Mouse (Mus musculus): ENCODE measurements around the gene Cryab. TPM values are rescaled to one million over a fixed set of nuclear protein-coding genes. Genes with fewer than 3 reads are reported as not detected.

Gene Cryab
- total RNA-seq, 1 experiment, result 57.4 TPM

- no peaks in the 10 kb centered on the region for H3K9me3 ChIP-seq (ENCODE audit: control insufficient read depth, insufficient read depth, low read depth, low read length)
- TF ChIP-seq ZNF384 (IDR thresholded peaks at IDR 0.05; ENCODE audit: low read depth, low read length) (no peak), HCFC1 (IDR thresholded peaks at IDR 0.05; ENCODE audit: borderline replicate concordance, insufficient read depth, low read length) (no peak), MAFK (IDR thresholded peaks at IDR 0.05; ENCODE audit: insufficient read depth, low read depth, low read length) (no peak), ZC3H11A (IDR thresholded peaks at IDR 0.05; ENCODE audit: borderline replicate concordance, low read depth, low read length) (no peak), CHD2 (IDR thresholded peaks at IDR 0.05; ENCODE audit: low read depth, low read length) (no peak)
- H3K4me3 ChIP-seq (ENCODE audit: insufficient read depth in 1 of 2, low read depth in 1 of 2, low read length in 2 of 2, poor library complexity in 1 of 2, severe bottlenecking in 1 of 2), result no peak overlapping the region
- peaks cover 8% of the 10 kb centered on the region for H3K36me3 ChIP-seq (ENCODE audit: control insufficient read depth, insufficient read depth, low read length, poor library complexity, severe bottlenecking)
- no peaks in the 10 kb centered on the region for H3K4me1 ChIP-seq (ENCODE audit: control insufficient read depth in 2 of 2, insufficient read depth in 2 of 2, low read length in 2 of 2, poor library complexity in 1 of 2)
- H3K9ac ChIP-seq (ENCODE audit: insufficient read depth, low read depth, low read length, poor library complexity, severe bottlenecking), result no peak overlapping the region
- in situ Hi-C loops (cut with MboI; ENCODE audit: low sequenced_read_pairs in 2 of 2, unreplicated experiment in 2 of 2), result no loop called here
- no peak overlapping the region for H3K27ac ChIP-seq (ENCODE audit: insufficient read depth, low read depth, low read length, poor library complexity, severe bottlenecking)
- no peak for DNase-seq (ENCODE audit: low read depth, low spot score)
These were observed 44.1 kb downstream of the Cryab start for GRCm38 (mm10) chr9:50795266-50795665.

GRCm38 (mm10) chr9:50796776-50797175 lies 45.7 kb downstream of the Cryab start:
- Histone ChIP-seq H3K36me3 (ENCODE audit: control insufficient read depth, insufficient read depth, low read length, poor library complexity, severe bottlenecking) (peaks cover 8% of the 10 kb centered on the region), H3K9me3 (ENCODE audit: control insufficient read depth, insufficient read depth, low read depth, low read length) (no peaks in the 10 kb centered on the region), H3K27ac (ENCODE audit: insufficient read depth, low read depth, low read length, poor library complexity, severe bottlenecking) (no peak overlapping the region), H3K4me1 (ENCODE audit: control insufficient read depth in 2 of 2, insufficient read depth in 2 of 2, low read length in 2 of 2, poor library complexity in 1 of 2) (no peaks in the 10 kb centered on the region), H3K4me3 (ENCODE audit: insufficient read depth in 1 of 2, low read depth in 1 of 2, low read length in 2 of 2, poor library complexity in 1 of 2, severe bottlenecking in 1 of 2) (no peak overlapping the region), H3K9ac (ENCODE audit: insufficient read depth, low read depth, low read length, poor library complexity, severe bottlenecking) (no peak overlapping the region)
- no peak for TF ChIP-seq CHD2 (IDR thresholded peaks at IDR 0.05; ENCODE audit: low read depth, low read length)
- TF ChIP-seq HCFC1 (IDR thresholded peaks at IDR 0.05; ENCODE audit: borderline replicate concordance, insufficient read depth, low read length), result no peak
- DNase-seq (ENCODE audit: low read depth, low spot score), result no peak
- in situ Hi-C loops (cut with MboI; ENCODE audit: low sequenced_read_pairs in 2 of 2, unreplicated experiment in 2 of 2), result no loop called here

GRCm38 (mm10) chr9:50797641-50798040 lies 46.5 kb downstream of the Cryab start:
- no peak overlapping the region for H3K4me3 ChIP-seq (ENCODE audit: insufficient read depth in 1 of 2, low read depth in 1 of 2, low read length in 2 of 2, poor library complexity in 1 of 2, severe bottlenecking in 1 of 2)
- peaks cover 8% of the 10 kb centered on the region; the same call in 1 of the 2 replicates for H3K36me3 ChIP-seq (ENCODE audit: control insufficient read depth, insufficient read depth, low read length, poor library complexity, severe bottlenecking)
- DNase-seq (ENCODE audit: low read depth, low spot score), result no peak
- no peak for TF ChIP-seq HCFC1 (IDR thresholded peaks at IDR 0.05; ENCODE audit: borderline replicate concordance, insufficient read depth, low read length)
- TF ChIP-seq CHD2 (IDR thresholded peaks at IDR 0.05; ENCODE audit: low read depth, low read length), result no peak
- no peak for TF ChIP-seq ZNF384 (IDR thresholded peaks at IDR 0.05; ENCODE audit: low read depth, low read length)
- no peak for TF ChIP-seq ZC3H11A (IDR thresholded peaks at IDR 0.05; ENCODE audit: borderline replicate concordance, low read depth, low read length)
- no peak for TF ChIP-seq MAFK (IDR thresholded peaks at IDR 0.05; ENCODE audit: insufficient read depth, low read depth, low read length)
- no peak overlapping the region for H3K9ac ChIP-seq (ENCODE audit: insufficient read depth, low read depth, low read length, poor library complexity, severe bottlenecking)
- H3K27ac ChIP-seq (ENCODE audit: insufficient read depth, low read depth, low read length, poor library complexity, severe bottlenecking), result no peak overlapping the region
- in situ Hi-C loops (cut with MboI; ENCODE audit: low sequenced_read_pairs in 2 of 2, unreplicated experiment in 2 of 2), result no loop called here
- H3K9me3 ChIP-seq (ENCODE audit: control insufficient read depth, insufficient read depth, low read depth, low read length), result no peaks in the 10 kb centered on the region
- H3K4me1 ChIP-seq (ENCODE audit: control insufficient read depth in 2 of 2, insufficient read depth in 2 of 2, low read length in 2 of 2, poor library complexity in 1 of 2), result no peaks in the 10 kb centered on the region

GRCm38 (mm10) chr9:50798368-50798767 lies 47.2 kb downstream of the Cryab start:
- Histone ChIP-seq H3K9ac (ENCODE audit: insufficient read depth, low read depth, low read length, poor library complexity, severe bottlenecking) (no peak overlapping the region), H3K4me1 (ENCODE audit: control insufficient read depth in 2 of 2, insufficient read depth in 2 of 2, low read length in 2 of 2, poor library complexity in 1 of 2) (no peaks in the 10 kb centered on the region), H3K4me3 (ENCODE audit: insufficient read depth in 1 of 2, low read depth in 1 of 2, low read length in 2 of 2, poor library complexity in 1 of 2, severe bottlenecking in 1 of 2) (no peak overlapping the region), H3K36me3 (ENCODE audit: control insufficient read depth, insufficient read depth, low read length, poor library complexity, severe bottlenecking) (peaks cover 11% of the 10 kb centered on the region), H3K27ac (ENCODE audit: insufficient read depth, low read depth, low read length, poor library complexity, severe bottlenecking) (no peak overlapping the region), H3K9me3 (ENCODE audit: control insufficient read depth, insufficient read depth, low read depth, low read length) (no peaks in the 10 kb centered on the region)
- DNase-seq (ENCODE audit: low read depth, low spot score), result no peak
- no peak for TF ChIP-seq ZNF384 (IDR thresholded peaks at IDR 0.05; ENCODE audit: low read depth, low read length)
- no peak for TF ChIP-seq MAFK (IDR thresholded peaks at IDR 0.05; ENCODE audit: insufficient read depth, low read depth, low read length)
- TF ChIP-seq ZC3H11A (IDR thresholded peaks at IDR 0.05; ENCODE audit: borderline replicate concordance, low read depth, low read length), result no peak
- TF ChIP-seq HCFC1 (IDR thresholded peaks at IDR 0.05; ENCODE audit: borderline replicate concordance, insufficient read depth, low read length), result no peak
- no peak for TF ChIP-seq CHD2 (IDR thresholded peaks at IDR 0.05; ENCODE audit: low read depth, low read length)
- in situ Hi-C loops (cut with MboI; ENCODE audit: low sequenced_read_pairs in 2 of 2, unreplicated experiment in 2 of 2), result no loop called here

GRCm38 (mm10) chr9:50800985-50801384 lies 49.9 kb downstream of the Cryab start:
- Histone ChIP-seq H3K9me3 (ENCODE audit: control insufficient read depth, insufficient read depth, low read depth, low read length) (no peaks in the 10 kb centered on the region), H3K27ac (ENCODE audit: insufficient read depth, low read depth, low read length, poor library complexity, severe bottlenecking) (no peak overlapping the region), H3K36me3 (ENCODE audit: control insufficient read depth, insufficient read depth, low read length, poor library complexity, severe bottlenecking) (peaks cover 18% of the 10 kb centered on the region), H3K4me1 (ENCODE audit: control insufficient read depth in 2 of 2, insufficient read depth in 2 of 2, low read length in 2 of 2, poor library complexity in 1 of 2) (no peaks in the 10 kb centered on the region), H3K9ac (ENCODE audit: insufficient read depth, low read depth, low read length, poor library complexity, severe bottlenecking) (no peak overlapping the region), H3K4me3 (ENCODE audit: insufficient read depth in 1 of 2, low read depth in 1 of 2, low read length in 2 of 2, poor library complexity in 1 of 2, severe bottlenecking in 1 of 2) (no peak overlapping the region)
- TF ChIP-seq ZNF384 (IDR thresholded peaks at IDR 0.05; ENCODE audit: low read depth, low read length) (no peak), HCFC1 (IDR thresholded peaks at IDR 0.05; ENCODE audit: borderline replicate concordance, insufficient read depth, low read length) (no peak), MAFK (IDR thresholded peaks at IDR 0.05; ENCODE audit: insufficient read depth, low read depth, low read length) (no peak), ZC3H11A (IDR thresholded peaks at IDR 0.05; ENCODE audit: borderline replicate concordance, low read depth, low read length) (no peak), CHD2 (IDR thresholded peaks at IDR 0.05; ENCODE audit: low read depth, low read length) (no peak)
- in situ Hi-C loops (cut with MboI; ENCODE audit: low sequenced_read_pairs in 2 of 2, unreplicated experiment in 2 of 2), result no loop called here
- peak; percentile 51 for DNase-seq (ENCODE audit: low read depth, low spot score)
